8 mouse cellular contexts compared by ENCODE assay signal in the genomic region with DNA sequence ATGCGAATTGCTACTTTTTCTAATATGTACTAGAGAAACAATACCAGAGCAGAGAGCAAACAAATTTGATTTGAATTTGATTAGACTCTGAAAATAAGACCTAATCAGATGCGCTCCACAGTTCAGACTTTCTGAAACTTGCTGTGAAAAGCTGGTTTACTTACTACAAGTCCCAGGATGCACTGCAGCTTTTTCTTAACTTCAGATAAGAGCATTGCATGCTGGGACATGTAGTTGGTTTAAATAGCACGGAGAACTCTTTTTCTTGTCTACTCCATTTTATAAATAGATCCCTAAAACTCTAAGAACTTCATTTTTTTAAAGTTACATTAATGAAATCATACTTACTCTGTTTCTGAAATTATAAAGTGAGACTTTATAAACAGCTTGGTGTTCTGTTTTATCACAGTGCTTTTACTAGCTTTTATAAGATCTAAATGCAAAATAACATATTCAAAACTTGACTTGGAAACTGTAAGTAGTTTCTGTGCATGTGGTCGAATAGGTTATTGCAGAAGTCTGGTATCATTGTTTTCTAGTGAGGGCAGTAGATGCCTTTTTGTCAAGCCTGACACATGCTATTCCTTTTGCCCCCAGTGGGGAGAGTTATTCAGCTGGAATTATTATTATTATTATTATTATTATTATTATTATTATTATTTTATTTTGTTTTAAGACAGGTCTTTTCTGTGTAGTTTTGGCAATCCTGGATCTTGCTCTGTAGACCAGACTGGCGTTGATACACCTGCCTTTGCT.
DNase-seq lines count a peak whose midpoint lies in the region; ATAC-seq and TF ChIP-seq lines count a peak whose summit lies in the region.

No protein-coding gene starts in this region.

- H3K36me3 ChIP-seq in forebrain, embryonic 14.5 days (ENCODE audit: control insufficient read depth, insufficient read depth, low read length): no peaks in the 10 kb centered on the region
- no peaks in the 10 kb centered on the region; the same call in 1 of the 2 replicates for H3K36me3 ChIP-seq in liver, postnatal 0 days (replicated peaks; ENCODE audit: insufficient read depth, low read length)

- H3K4me2 ChIP-seq in forebrain, embryonic 14.5 days (ENCODE audit: low read length): no peak overlapping the region
- H3K4me2 ChIP-seq in liver, postnatal 0 days (ENCODE audit: low read depth, low read length): no peak overlapping the region

- TF ChIP-seq CTCF in liver, postnatal 0 days (IDR thresholded peaks at IDR 0.05; ENCODE audit: low read depth): no peak

- H3K4me3 ChIP-seq in forebrain, embryonic 14.5 days (ENCODE audit: low read depth, low read length): no peak overlapping the region
- H3K4me3 ChIP-seq in liver, postnatal 0 days (ENCODE audit: low read depth, low read length): no peak overlapping the region

- no peak overlapping the region for H3K27ac ChIP-seq in forebrain, embryonic 14.5 days (ENCODE audit: low read depth, low read length)
- no peak overlapping the region for H3K27ac ChIP-seq in liver, postnatal 0 days (ENCODE audit: low read depth)

- H3K9ac ChIP-seq in forebrain, embryonic 14.5 days (ENCODE audit: low read length): no peak overlapping the region
- no peak overlapping the region for H3K9ac ChIP-seq in liver, postnatal 0 days (replicated peaks)

- H3K27me3 ChIP-seq in forebrain, embryonic 14.5 days (replicated peaks; ENCODE audit: control insufficient read depth, insufficient read depth, low read length): no peaks in the 10 kb centered on the region
- H3K27me3 ChIP-seq in liver, postnatal 0 days (ENCODE audit: insufficient read depth, low read length): no peaks in the 10 kb centered on the region

- ATAC-seq in CD4-positive, CD25-positive, alpha-beta regulatory T cell, adult 4 months: peak; percentile 96
- ATAC-seq in forebrain, embryonic 14.5 days: peak; percentile 66; the same call in 1 of the 2 replicates
- peak; percentile 68 for ATAC-seq in liver, postnatal 0 days

- peak; percentile 31 for DNase-seq in kidney, postnatal 10 days
- no peak for DNase-seq in kidney, adult 18-20 months
- peak; percentile 81 for DNase-seq in A20 (ENCODE audit: low read depth, low spot score)
- DNase-seq in forebrain, embryonic 14.5 days (ENCODE audit: low spot score): peak; percentile 93
- no peak for DNase-seq in liver, postnatal 0 days
- peak; percentile 35 for DNase-seq in thymus, postnatal 4 days
- no peak for DNase-seq in layer of hippocampus, adult 8-10 months (ENCODE audit: low spot score in 2 of 2)

- WGBS in forebrain, embryonic 14.5 days: 74% methylated on average over 5 of the region's 5 CpGs
- WGBS in liver, postnatal 0 days (ENCODE audit: insufficient replicate concordance): 58% methylated on average over 5 of the region's 5 CpGs

- H3K4me1 ChIP-seq in forebrain, embryonic 14.5 days (ENCODE audit: control insufficient read depth, insufficient read depth, low read length): peaks cover 24% of the 10 kb centered on the region
- peaks cover 9% of the 10 kb centered on the region; the same call in 1 of the 2 replicates for H3K4me1 ChIP-seq in liver, postnatal 0 days (ENCODE audit: insufficient read depth)

- no peaks in the 10 kb centered on the region for H3K9me3 ChIP-seq in forebrain, embryonic 14.5 days (replicated peaks; ENCODE audit: control insufficient read depth, low read length)
- H3K9me3 ChIP-seq in liver, postnatal 0 days (ENCODE audit: low read length): no peaks in the 10 kb centered on the region

- no peak for TF ChIP-seq EP300 in liver, postnatal 0 days (IDR thresholded peaks at IDR 0.05; ENCODE audit: low read depth)

Comparison
In these comparisons a context has a peak if more than half of its experiments do, and no peak if none do; other contexts are left out.
1. DNase-seq: peak in kidney, postnatal 10 days (single experiment), A20 (single experiment), forebrain, embryonic 14.5 days (single experiment) and thymus, postnatal 4 days (single experiment); none in kidney, adult 18-20 months (single experiment), liver, postnatal 0 days (single experiment) and layer of hippocampus, adult 8-10 months (0 of 2).
2. Peak in every context shown above with its lines, with median percentiles within 50 percentile points of each other: ATAC-seq.